ENCODE assay signal across 8 mouse cellular contexts in genomic region chr3:97298856-97299465, GRCm38 (mm10). TPM values are rescaled to one million over a fixed set of nuclear protein-coding genes. Genes with fewer than 3 reads are reported as not detected.
DNase-seq lines count a peak whose midpoint lies in the region; ATAC-seq lines count a peak whose summit lies in the region.

No protein-coding gene starts in this region.

- H3K4me1 ChIP-seq in hindbrain, embryonic 13.5 days (replicated peaks) = peaks cover 38% of the 10 kb centered on the region
- peaks cover 43% of the 10 kb centered on the region for H3K4me1 ChIP-seq in midbrain, embryonic 10.5 days

- no peak for ATAC-seq in hindbrain, embryonic 13.5 days (ENCODE audit: low FRiP score)

- H3K27me3 ChIP-seq in hindbrain, embryonic 13.5 days = no peaks in the 10 kb centered on the region
- H3K27me3 ChIP-seq in midbrain, embryonic 10.5 days (ENCODE audit: low read depth, poor library complexity, severe bottlenecking) = no peaks in the 10 kb centered on the region

- H3K9ac ChIP-seq in hindbrain, embryonic 13.5 days = no peak overlapping the region

- H3K4me2 ChIP-seq in hindbrain, embryonic 13.5 days = peak overlapping the region; percentile 79

- peak; percentile 25 for DNase-seq in cerebellum, adult 9-11 months
- DNase-seq in cerebellum, postnatal 36 days = no peak
- peak; percentile 60 for DNase-seq in embryo, embryonic 10 days (ENCODE audit: low spot score)
- peak; percentile 40 for DNase-seq in midbrain, embryonic 10.5 days (ENCODE audit: low spot score)
- DNase-seq in left cerebral cortex, adult 18-20 months (ENCODE audit: low spot score in 2 of 2) = no peak
- no peak for DNase-seq in c-Kit-positive CD71-positive TER-119-positive erythroid progenitor cells, embryonic 14.5 days (ENCODE audit: low spot score)
- DNase-seq in right cerebral cortex, postnatal 25 days = no peak

- H3K36me3 ChIP-seq in hindbrain, embryonic 13.5 days = no peaks in the 10 kb centered on the region
- H3K36me3 ChIP-seq in midbrain, embryonic 10.5 days = no peaks in the 10 kb centered on the region

- H3K4me3 ChIP-seq in hindbrain, embryonic 13.5 days = peak overlapping the region; percentile 62
- H3K4me3 ChIP-seq in midbrain, embryonic 10.5 days = peak overlapping the region; percentile 84

- 32% methylated on average over 9 of the region's 10 CpGs for WGBS in hindbrain, embryonic 13.5 days
- WGBS in midbrain, embryonic 10.5 days = 39% methylated on average over 10 of the region's 10 CpGs

- H3K27ac ChIP-seq in hindbrain, embryonic 13.5 days = peak overlapping the region; percentile 98
- H3K27ac ChIP-seq in midbrain, embryonic 10.5 days (replicated peaks) = peak overlapping the region; percentile 95

- H3K9me3 ChIP-seq in hindbrain, embryonic 13.5 days = 0 out of 2 replicates have a peak, but pooled peaks cover 3% of the 10 kb centered on the region
- peaks cover 4% of the 10 kb centered on the region; the same call in 1 of the 2 replicates for H3K9me3 ChIP-seq in midbrain, embryonic 10.5 days (replicated peaks)

RNA-seq across cellular contexts. Expression of gene Bcl9, which starts 1.2 kb away (rescaled TPM):
- polyA plus RNA-seq in hindbrain, embryonic 13.5 days (2015; fragmentation: Nextera tagmentation; extraction: Ambion mirVana) = 86.4 and 89.0 TPM in 2 replicates
- polyA plus RNA-seq in midbrain, embryonic 10.5 days (2016; fragmentation: Nextera tagmentation; extraction: Ambion mirVana) = 47.2 and 56.2 TPM in 2 replicates
- total RNA-seq in left cerebral cortex, adult 18-20 months (2021) = 10 to 100 TPM; 52.1 to 58.1 TPM

Comparison
In these comparisons a context has a peak if more than half of its experiments do, and no peak if none do; other contexts are left out.
1. DNase-seq: peak in cerebellum, adult 9-11 months (single experiment), embryo, embryonic 10 days (single experiment) and midbrain, embryonic 10.5 days (single experiment); none in cerebellum, postnatal 36 days (0 of 2), left cerebral cortex, adult 18-20 months (0 of 2), c-Kit-positive CD71-positive TER-119-positive erythroid progenitor cells, embryonic 14.5 days (single experiment) and right cerebral cortex, postnatal 25 days (single experiment).